Mouse (Mus musculus): ENCODE data around the gene Zmynd12. TPM values are rescaled to one million over a fixed set of nuclear protein-coding genes. Genes with fewer than 3 reads are reported as not detected.
A peak's percentile ranks its signal among the peaks of the same experiment; 100 is the strongest.

Zmynd12 gene
- total RNA-seq, 1 experiment from 2014 or later: 1.6 TPM

- DNase-seq: peak; percentile 54
Measured at GRCm38 (mm10) chr4:119447786-119448185, 25.2 kb downstream of the Zmynd12 start.

DNA sequence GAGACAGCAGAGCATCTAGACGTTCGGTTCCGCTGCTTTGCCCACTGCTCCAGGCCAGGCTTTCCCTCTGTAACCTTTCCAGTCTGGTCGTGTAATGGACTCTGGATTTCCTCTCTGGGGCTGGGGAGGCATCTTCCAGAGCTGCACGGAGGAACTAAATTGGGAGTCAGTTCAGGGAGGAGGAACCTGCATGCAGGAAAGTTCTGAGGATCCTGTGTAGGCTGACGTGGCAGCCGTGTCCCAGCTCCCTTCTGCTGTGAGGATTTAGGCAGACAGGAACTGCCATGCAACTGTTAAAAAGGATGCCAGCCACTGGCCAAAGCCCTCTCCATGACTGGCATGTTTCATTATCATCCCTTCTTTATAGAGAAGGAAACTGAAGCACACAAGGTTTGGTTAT is 27.8 kb downstream of the Zmynd12 start:
- DNase-seq: no peak

DNA sequence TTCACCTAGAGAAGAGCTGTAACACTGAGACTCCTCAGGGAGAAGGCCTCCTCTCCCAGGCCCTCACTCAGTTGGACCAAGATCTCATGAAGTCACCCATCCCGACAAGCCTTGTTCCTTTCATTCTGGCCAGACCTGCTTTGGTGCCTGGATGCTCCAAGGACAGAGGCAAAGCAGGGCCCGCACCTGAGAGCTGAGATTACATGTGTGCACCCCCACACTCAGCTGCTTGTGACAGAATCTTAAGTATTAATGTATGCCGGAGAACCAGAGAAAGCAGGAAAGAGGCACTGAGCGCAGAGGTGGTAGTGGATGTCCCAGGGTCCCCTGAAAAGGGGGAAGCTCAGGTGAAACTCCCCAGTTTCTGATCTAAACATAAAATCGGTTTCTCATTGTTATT is 30.5 kb downstream of the Zmynd12 start:
- DNase-seq: no peak

DNA sequence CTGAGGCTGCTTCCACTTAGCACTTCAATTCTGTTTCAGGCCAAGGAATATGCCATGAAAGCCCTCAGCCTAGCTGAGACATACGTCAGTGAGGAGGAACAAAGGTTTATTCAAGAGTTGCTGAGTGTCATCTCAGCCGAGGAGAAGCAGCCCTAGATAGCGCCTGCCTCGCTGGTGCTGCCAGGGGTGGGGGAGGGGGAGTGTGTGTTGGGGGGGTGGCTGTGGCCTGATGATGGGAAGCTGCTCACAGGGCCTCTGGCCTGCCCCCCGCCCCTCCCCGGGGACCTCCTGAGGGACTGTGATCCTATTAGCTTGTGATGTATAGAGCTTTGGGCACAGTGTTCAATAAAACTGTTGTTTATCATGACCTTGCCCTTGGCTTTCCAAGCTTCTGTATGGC is 30.9 kb downstream of the Zmynd12 start:
- DNase-seq: no peak

- DNase-seq: peak; percentile 62
Measured at GRCm38 (mm10) chr4:119460296-119460695, 37.7 kb downstream of the Zmynd12 start.

DNA sequence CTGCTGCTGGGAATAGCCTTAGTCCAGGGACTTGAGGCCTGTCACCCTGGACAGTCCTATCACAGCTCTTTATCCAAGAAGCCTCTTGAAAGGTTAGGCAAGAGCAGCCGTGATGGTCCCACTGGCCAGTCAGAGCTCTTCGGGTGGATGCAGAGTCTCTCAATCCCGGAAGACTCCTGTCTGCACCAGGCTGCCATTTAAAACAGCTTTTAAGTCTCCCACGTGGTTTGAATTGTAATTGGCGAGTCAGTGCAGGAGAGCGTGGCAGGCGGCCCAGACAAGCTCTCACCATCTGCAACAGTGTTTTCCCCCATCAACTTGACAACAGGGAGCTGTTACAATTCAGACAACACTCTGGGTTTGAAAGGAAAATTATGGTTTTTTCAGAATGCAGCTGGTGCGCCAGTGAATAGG is 38.1 kb downstream of the Zmynd12 start:
- no peak for DNase-seq

DNA sequence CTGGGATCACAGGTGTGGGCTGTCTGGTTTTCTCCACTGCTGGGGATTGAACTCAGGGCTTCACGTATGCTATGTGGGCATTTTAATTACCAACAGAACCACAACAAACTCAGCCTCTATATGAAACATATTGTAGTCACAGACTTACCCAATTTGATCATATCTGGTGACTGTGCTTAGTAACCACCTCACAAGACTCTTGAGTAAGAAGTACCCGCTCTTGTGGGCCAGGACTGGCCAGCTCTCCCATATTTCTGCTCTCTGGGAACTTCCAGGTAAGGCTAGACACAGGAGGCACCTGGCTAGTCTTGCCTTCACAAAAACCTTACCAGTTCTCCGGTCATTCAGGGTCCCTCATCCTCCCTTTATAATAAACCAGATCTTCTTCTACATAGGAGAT is 39.8 kb downstream of the Zmynd12 start:
- DNase-seq: no peak

GRCm38 (mm10) chr4:119462858-119463755 is 40.5 kb downstream of the Zmynd12 start:
- DNase-seq: peak; percentile 85

- no peak for DNase-seq
Measured at GRCm38 (mm10) chr4:119463756-119464419, 41.3 kb downstream of the Zmynd12 start.

DNA sequence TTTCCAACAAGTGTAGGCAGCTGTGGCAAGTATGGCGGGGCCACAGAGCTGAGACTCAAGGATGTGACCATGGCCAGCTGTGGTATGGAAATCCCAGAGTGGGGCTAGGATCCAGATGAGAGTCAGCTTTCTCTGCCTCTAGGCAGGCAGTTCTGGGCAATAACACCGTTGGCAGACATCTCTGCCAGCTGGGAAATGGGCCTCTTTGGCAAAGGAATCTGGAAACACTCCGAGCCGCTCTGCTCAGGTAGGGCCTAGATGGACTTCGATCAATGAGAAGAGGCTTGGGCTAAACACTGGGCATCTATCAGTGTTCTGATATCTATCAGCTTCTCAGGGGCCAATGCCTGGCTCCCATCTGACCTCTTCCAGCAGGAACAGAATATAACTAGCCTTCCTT is 43.2 kb downstream of the Zmynd12 start:
- DNase-seq: no peak

GRCm38 (mm10) chr4:119467720-119468380 is 45.2 kb downstream of the Zmynd12 start:
- DNase-seq: peak; percentile 48

DNA sequence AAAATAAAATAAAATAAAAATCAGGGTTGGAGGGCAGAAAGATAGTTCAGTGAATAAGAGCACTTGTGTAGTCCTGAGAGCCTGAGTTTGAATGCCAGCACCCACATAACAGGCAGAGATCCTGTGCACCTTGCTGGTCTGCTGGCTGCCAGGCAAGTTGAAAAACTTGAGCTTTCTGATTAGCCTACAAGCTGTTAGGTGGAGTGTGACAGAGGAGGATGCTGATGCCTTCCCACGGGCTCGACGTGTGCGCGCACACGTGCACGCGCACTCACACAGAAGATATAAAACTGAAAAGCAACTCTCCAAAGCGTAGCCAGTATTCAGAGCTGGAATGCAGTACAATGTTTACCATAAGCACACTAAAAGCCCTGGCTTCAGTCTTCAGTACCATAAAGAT is 49.9 kb downstream of the Zmynd12 start:
- DNase-seq: no peak

DNA sequence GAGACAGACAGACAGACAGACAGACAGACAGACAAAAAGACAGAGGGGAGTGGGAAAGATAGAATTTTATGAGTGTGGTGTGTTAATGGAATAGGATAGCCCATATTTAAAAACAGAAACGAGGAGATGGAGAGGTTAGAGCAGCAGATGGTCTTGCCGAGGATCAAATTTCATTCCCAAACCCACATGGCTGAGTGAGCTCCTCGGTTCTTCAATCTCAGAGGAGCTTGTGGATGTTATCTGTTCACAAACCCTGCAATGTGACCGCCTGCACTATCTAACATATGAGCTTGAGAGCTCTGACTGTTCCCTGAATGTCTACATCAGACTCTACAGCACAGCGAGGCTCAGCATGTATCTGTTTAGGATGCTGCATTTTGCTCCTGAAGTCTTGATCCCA is 50.5 kb downstream of the Zmynd12 start:
- no peak for DNase-seq

DNA sequence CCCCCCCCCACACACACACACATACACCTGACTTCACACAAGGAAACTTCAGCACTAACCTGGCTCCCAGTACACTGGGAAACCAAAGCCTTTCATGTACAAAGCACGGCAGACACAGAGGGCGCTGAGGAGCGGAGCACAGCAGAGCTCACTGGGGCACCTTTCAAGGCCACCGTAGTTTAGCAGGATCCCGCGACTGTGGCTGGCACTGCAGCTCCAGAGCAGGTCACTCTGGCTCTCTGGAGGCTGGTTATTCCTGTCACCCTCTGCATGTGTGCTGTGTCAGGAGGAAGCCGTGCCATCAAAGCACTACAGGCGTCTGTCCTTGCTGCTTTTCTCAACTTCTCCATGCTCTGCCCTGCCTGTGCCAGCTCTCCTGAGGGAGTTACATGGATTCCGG is 60.4 kb downstream of the Zmynd12 start:
- DNase-seq: peak; percentile 76

GRCm38 (mm10) chr4:119484882-119485281 is 62.3 kb downstream of the Zmynd12 start:
- DNase-seq: no peak

DNA sequence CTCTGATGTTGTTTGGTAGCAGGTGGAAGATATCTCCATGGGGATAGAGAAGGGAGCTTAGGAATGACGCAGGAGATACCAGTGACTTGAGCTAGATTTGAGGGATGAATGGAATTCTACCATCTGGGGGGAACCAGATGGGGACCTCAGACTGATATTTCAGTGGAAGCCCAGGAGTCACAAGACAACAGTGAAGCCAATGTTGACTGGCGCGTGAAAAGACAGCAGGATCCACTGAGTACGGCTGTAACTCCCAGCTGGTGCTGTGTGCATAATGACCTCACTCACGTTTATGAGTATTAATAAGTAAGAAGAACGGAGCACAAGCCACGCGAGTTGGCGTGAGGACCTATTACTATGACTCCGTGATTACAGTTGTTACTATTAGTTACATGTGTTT is 67.1 kb downstream of the Zmynd12 start:
- no peak for DNase-seq

- DNase-seq: peak; percentile 46
Measured at GRCm38 (mm10) chr4:119490806-119491205, 68.2 kb downstream of the Zmynd12 start.

DNA sequence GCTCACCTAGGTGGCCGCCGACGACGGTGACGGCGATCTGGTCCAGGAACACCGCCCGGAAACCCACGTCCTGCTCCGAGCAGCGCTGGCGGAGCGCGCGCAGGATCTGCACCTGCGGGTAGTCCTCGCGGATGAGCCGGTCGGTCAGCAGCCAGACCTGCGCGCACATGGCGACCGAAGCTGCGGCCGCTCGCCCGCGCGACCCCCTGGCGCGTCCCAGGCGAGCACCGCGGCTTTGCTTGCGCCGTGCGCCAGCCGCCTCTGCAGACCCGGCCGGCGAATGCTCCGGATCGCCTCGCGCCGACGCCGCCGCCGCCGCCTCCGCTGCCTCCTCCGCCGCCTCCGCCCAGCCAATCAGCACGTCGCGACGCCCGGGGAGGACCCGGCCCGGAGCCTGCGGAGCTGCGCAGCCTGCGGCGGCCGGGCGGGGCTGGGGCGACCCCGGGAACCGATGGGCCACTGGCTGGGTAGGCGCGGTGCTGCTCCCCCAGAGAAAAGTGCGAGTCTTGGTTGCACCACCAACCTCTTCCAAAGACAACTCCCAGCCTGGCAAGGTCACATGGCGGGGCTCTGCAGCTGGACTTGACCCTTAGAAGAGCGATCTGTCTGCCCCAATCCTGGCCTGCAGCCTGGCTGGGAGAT is 69.8 kb downstream of the Zmynd12 start, which contains the start of gene Rimkla:
Gene Rimkla (minus strand): TSS at position 338 of the 642 bp plus-strand sequence.
- peak; percentile 82 for DNase-seq

GRCm38 (mm10) chr4:119492933-119493327 is 70.3 kb downstream of the Zmynd12 start:
- no peak for DNase-seq

DNA sequence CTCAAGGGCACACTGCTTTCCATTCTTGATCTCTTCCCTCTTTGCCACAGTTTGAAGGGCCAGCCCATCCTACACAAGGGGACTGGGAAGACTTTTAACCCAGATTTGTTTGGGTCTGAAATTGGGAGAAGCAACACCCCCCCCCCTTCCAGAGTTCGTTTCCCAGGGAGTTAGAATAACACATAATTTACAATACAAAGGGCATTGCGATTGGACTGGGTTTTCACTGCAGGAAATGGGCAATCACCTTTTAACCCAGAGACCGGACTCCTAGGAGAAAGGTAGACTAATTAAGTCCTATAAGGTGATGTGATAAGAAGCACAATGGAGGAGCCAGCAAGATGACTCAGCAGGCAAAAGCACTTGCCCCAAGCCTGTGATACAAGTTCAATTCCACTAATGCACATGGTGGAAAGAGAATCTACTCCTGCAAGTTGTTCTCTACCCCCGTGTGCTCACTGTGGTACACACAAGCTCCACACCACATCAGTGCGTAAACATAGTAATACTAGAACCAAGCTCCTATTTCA is 75.8 kb downstream of the Zmynd12 start:
- no peak for DNase-seq

- no peak for DNase-seq
Measured at GRCm38 (mm10) chr4:119511591-119511990, 89.0 kb downstream of the Zmynd12 start.

- no peak for DNase-seq
Measured at GRCm38 (mm10) chr4:119512731-119513141, 90.1 kb downstream of the Zmynd12 start.
